Mouse (Mus musculus): ENCODE measurements around the gene Mettl7a1. TPM values are rescaled to one million over a fixed set of nuclear protein-coding genes. Genes with fewer than 3 reads are reported as not detected.
"Not testable (repeated sequence)": the region's sequence is repeated elsewhere in the genome, so short reads cannot be mapped to it uniquely, and the experiment has no call there.

Gene Mettl7a1
- polyA plus RNA-seq, 1 experiment, result 13.4 TPM

DNA sequence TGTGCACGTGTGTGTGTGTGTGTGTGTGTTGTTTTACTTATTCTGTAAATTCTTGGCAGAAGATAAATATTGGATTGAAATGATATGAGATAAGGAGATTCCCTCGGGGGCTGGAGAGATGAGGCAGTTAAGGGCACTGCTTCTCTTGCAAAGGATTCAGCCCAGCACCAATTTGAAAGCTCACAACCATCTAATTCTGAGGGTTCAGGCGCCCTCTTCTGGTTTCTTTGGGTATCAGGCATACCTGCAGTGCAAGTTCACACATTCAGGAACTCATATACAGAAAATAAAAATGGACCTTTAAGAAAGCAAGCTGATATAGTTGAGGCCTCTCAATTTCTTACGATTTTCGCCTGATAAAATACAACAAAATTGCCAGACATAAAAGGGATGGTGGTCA lies 71.1 kb downstream of the Mettl7a1 start:
- TF ChIP-seq CTCF (IDR thresholded peaks at IDR 0.05; ENCODE audit: borderline replicate concordance, insufficient read depth, low read length), result no peak
- no peak for TF ChIP-seq POLR2A (IDR thresholded peaks at IDR 0.05; ENCODE audit: low read depth, low read length)
- Histone ChIP-seq H3K4me1 (ENCODE audit: control insufficient read depth, insufficient read depth, low read length) (no peaks in the 10 kb centered on the region), H3K27ac (ENCODE audit: insufficient read depth, low read length) (no peak overlapping the region)

DNA sequence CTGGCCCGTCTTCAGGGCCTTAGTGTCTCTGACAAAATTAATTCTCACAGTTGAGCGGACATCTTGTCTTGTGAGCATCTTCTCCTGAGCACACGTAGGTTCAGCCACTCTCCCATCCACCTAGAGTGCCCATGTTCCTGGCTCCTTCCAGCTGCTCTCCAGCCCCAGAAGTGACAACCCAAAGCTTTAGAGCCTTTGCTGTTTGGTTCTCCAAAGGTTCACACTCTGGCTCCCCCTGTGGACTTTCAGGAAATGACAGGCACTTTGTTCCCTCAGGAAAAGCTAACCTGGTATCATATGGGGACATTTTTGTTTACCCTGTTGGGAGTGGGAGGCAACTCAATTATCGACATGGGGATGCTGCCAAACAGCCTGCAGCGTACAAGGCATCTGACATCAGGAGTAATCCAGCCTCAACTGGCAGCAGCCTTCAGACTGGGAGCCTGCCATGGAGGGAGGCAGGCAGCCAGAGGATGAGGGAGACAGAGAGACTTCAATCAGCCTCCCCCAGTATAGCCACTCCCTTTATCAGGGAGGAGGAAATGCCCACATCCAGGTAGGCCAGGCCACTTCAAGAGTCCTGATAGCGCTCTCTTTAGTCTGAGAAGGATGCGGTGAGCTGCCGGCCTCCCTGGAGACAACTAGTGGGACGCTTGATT lies 74.0 kb downstream of the Mettl7a1 start:
- not testable (repeated sequence) for H3K27ac ChIP-seq (ENCODE audit: insufficient read depth, low read length); H3K4me3 ChIP-seq (ENCODE audit: insufficient read depth, low read length); H3K4me1 ChIP-seq (ENCODE audit: control insufficient read depth, insufficient read depth, low read length)

More for the DNA sequence above, 71.1 kb downstream of the Mettl7a1 start:
- H3K4me3 ChIP-seq (ENCODE audit: insufficient read depth, low read length), result no peak overlapping the region

Other genes with a start within 250 kb of the Mettl7a1 start
- 62.5 and 68.0 TPM in 2 replicates for gene Atf1, start 76.3 kb upstream of the Mettl7a1 start, polyA plus RNA-seq (2011; ENCODE audit: insufficient read length, low read depth, missing spikeins)
- gene Tmprss12, start 23.3 kb upstream of the Mettl7a1 start, polyA plus RNA-seq (2011; ENCODE audit: insufficient read length, low read depth, missing spikeins), result not detected in 2 replicates
- gene Mettl7a3, start 30.8 kb downstream of the Mettl7a1 start, polyA plus RNA-seq (2011; ENCODE audit: insufficient read length, low read depth, missing spikeins), result not detected in 2 replicates
- gene Methig1, start 49.0 kb downstream of the Mettl7a1 start, polyA plus RNA-seq (2011; ENCODE audit: insufficient read length, low read depth, missing spikeins), result not detected in 2 replicates
- not detected in 2 replicates for gene Mettl7a2, start 49.1 kb downstream of the Mettl7a1 start, polyA plus RNA-seq (2011; ENCODE audit: insufficient read length, low read depth, missing spikeins)
- not detected in 2 replicates for gene Higd1c, start 60.4 kb downstream of the Mettl7a1 start, polyA plus RNA-seq (2011; ENCODE audit: insufficient read length, low read depth, missing spikeins)
- not detected in 2 replicates for gene Gm5475, start 118.0 kb downstream of the Mettl7a1 start, polyA plus RNA-seq (2011; ENCODE audit: insufficient read length, low read depth, missing spikeins)
- 40.3 and 48.5 TPM in 2 replicates for gene Slc11a2, start 120.9 kb downstream of the Mettl7a1 start, polyA plus RNA-seq (2011; ENCODE audit: insufficient read length, low read depth, missing spikeins)
- 22.6 and 27.4 TPM in 2 replicates for gene Letmd1, start 164.9 kb downstream of the Mettl7a1 start, polyA plus RNA-seq (2011; ENCODE audit: insufficient read length, low read depth, missing spikeins)
- 9.3 and 10.8 TPM in 2 replicates for gene Csrnp2, start 191.3 kb downstream of the Mettl7a1 start, polyA plus RNA-seq (2011; ENCODE audit: insufficient read length, low read depth, missing spikeins)
- gene Tfcp2, start 247.9 kb downstream of the Mettl7a1 start, polyA plus RNA-seq (2011; ENCODE audit: insufficient read length, low read depth, missing spikeins), result 15.6 and 20.3 TPM in 2 replicates

All from embryonic fibroblast, embryonic 13.5 days (primary cell).